ENCODE assay signal across 21 mouse cellular contexts in the genomic region with DNA sequence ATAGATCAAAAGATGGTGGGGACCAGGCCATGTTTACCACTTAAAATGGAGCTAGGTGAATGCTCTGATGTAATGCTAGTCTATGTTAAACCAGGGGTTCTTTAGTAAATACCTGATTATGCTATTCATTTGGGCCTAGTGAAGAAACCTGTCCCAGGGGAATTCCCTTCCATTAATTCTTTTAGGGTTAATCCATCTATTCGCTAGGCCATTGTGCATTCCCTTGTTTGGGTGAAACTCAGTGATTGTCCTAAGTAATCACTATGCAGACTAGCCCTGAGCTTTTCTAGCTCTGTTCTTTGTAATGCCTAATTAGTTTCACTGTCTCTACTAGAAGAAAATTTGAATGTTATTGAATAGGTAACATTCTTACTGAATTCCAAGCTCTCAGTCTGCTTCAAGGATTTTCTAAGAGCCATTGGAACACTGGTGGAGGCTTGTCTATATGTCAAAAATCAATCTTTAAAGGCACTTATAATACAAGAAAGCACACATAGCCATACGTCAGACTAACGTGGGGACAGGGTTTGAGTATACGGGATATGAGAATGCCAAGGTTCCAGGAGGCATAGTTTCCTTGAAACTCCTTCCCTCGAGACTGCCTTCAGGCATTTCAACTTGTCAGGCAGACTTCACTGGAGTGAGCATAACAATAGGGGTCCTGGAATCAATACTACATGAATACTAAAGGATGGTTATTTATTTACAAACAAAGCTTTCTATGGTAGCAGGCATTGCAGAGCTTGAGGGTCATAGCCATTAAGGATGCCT.
"Had no signal": no experiment of that assay in that cellular context is flagged by ENCODE, and none has a peak within 500 bp of the region (broad histone marks: within the 10 kb centered on the region; RNA-seq: fewer than 3 reads in every experiment).

No protein-coding gene starts in this region.

- DNase-seq: lung, adult 18-20 months; lung, postnatal 14 days; lung, postnatal 36 days; midbrain, embryonic 14.5 days; retina, postnatal 1 day; right cerebral cortex, adult 18-20 months; right cerebral cortex, postnatal 25 days; right cerebral cortex, postnatal 4 days; spleen, adult 18-20 months; thymus, adult 18-20 months; thymus, postnatal 14 days; thymus, postnatal 36 days had no signal

- H3K9ac ChIP-seq: lung, embryonic 15.5 days; midbrain, embryonic 12.5 days; neural tube, embryonic 13.5 days; neural tube, embryonic 15.5 days had no signal

- H3K27ac ChIP-seq: lung, embryonic 15.5 days; macrophage; midbrain, embryonic 12.5 days; neural tube, embryonic 13.5 days; neural tube, embryonic 15.5 days had no signal

- ATAC-seq: lung, postnatal 0 days; midbrain, embryonic 16.5 days had no signal

- H3K4me2 ChIP-seq: lung, embryonic 15.5 days; midbrain, embryonic 12.5 days; neural tube, embryonic 13.5 days; neural tube, embryonic 15.5 days had no signal

- H3K36me3 ChIP-seq: lung, embryonic 15.5 days; midbrain, embryonic 12.5 days; neural tube, embryonic 13.5 days; neural tube, embryonic 15.5 days had no signal

- H3K27me3 ChIP-seq: lung, embryonic 15.5 days; megakaryocyte, embryonic 14.5 days; midbrain, embryonic 12.5 days; neural tube, embryonic 13.5 days; neural tube, embryonic 15.5 days had no signal

- H3K4me3 ChIP-seq: lung, embryonic 15.5 days; megakaryocyte, embryonic 14.5 days; midbrain, embryonic 12.5 days; myocyte; neural tube, embryonic 13.5 days; neural tube, embryonic 15.5 days had no signal

- H3K4me1 ChIP-seq: lung, embryonic 15.5 days; megakaryocyte, embryonic 14.5 days; midbrain, embryonic 12.5 days; neural tube, embryonic 13.5 days; neural tube, embryonic 15.5 days had no signal

- H3K9me3 ChIP-seq: lung, embryonic 15.5 days; megakaryocyte, embryonic 14.5 days; midbrain, embryonic 12.5 days; neural tube, embryonic 13.5 days; neural tube, embryonic 15.5 days had no signal
